Mouse (Mus musculus): ENCODE measurements around the gene Tmem104.

DNA sequence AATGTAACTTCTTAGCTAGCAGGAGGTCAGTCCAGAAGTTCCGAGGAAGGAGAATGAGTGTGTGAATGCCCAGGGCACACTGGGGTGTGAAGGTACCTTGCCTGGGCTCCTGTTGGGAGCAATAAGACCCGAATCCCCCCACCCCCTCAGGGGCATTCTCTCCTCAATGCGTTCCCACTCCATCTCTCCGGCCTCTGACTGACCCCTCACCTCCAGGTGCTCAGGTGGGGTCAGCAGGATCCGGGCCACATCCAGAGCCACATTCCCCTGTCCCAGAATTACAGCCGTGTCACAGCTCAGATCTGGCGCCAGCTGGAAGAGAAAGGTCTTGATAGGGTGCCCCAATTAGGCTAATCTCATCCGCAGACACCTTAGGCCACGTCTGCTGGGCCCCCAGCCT lies 83.8 kb downstream of the Tmem104 start:
- TF ChIP-seq CTCF (IDR thresholded peaks at IDR 0.05; ENCODE audit: control insufficient read depth, insufficient read depth, insufficient read length) (no peak), MYOD1 (IDR thresholded peaks at IDR 0.05; ENCODE audit: control insufficient read depth, insufficient read length, low read depth) (no peak), MAX (IDR thresholded peaks at IDR 0.05) (no peak), CEBPB (IDR thresholded peaks at IDR 0.05; ENCODE audit: low read depth) (no peak), FOSL1 (IDR thresholded peaks at IDR 0.05; ENCODE audit: insufficient read depth, low read length, poor library complexity, severe bottlenecking) (no peak)

Measured in C2C12 (cell line).